Mouse (Mus musculus): ENCODE results near the gene Tcte1.

The Tcte1 gene

GRCm38 (mm10) chr17:45511757-45512156, 11.5 kb upstream of the Tcte1 start:
- no peak for DNase-seq (ENCODE audit: low read depth, low spot score)

- no peak for DNase-seq (ENCODE audit: low read depth, low spot score)
These were observed 8.0 kb upstream of the Tcte1 start for GRCm38 (mm10) chr17:45515204-45515726.

GRCm38 (mm10) chr17:45515806-45516205, 7.4 kb upstream of the Tcte1 start:
- DNase-seq (ENCODE audit: low read depth, low spot score), result no peak

GRCm38 (mm10) chr17:45516488-45516887, 6.7 kb upstream of the Tcte1 start:
- DNase-seq (ENCODE audit: low read depth, low spot score), result peak; percentile 61

- DNase-seq (ENCODE audit: low read depth, low spot score), result no peak
These were observed 6.1 kb upstream of the Tcte1 start for GRCm38 (mm10) chr17:45517135-45517534.

- no peak for DNase-seq (ENCODE audit: low read depth, low spot score)
These were observed 5.6 kb upstream of the Tcte1 start for GRCm38 (mm10) chr17:45517549-45518215.

- DNase-seq (ENCODE audit: low read depth, low spot score), result no peak
These were observed 4.3 kb upstream of the Tcte1 start for GRCm38 (mm10) chr17:45518766-45519475.

GRCm38 (mm10) chr17:45520136-45520535, 3.1 kb upstream of the Tcte1 start:
- no peak for DNase-seq (ENCODE audit: low read depth, low spot score)

GRCm38 (mm10) chr17:45524961-45525360, 1.7 kb downstream of the Tcte1 start:
- DNase-seq (ENCODE audit: low read depth, low spot score), result no peak

GRCm38 (mm10) chr17:45526571-45526970, 3.3 kb downstream of the Tcte1 start:
- no peak for DNase-seq (ENCODE audit: low read depth, low spot score)

- DNase-seq (ENCODE audit: low read depth, low spot score), result no peak
These were observed 7.1 kb downstream of the Tcte1 start for GRCm38 (mm10) chr17:45530346-45530782.

- no peak for DNase-seq (ENCODE audit: low read depth, low spot score)
These were observed 9.7 kb downstream of the Tcte1 start for GRCm38 (mm10) chr17:45532896-45533295.

GRCm38 (mm10) chr17:45536264-45536663, 13.0 kb downstream of the Tcte1 start:
- DNase-seq (ENCODE audit: low read depth, low spot score), result no peak

- DNase-seq (ENCODE audit: low read depth, low spot score), result no peak
These were observed 15.2 kb downstream of the Tcte1 start for GRCm38 (mm10) chr17:45538394-45538793.

GRCm38 (mm10) chr17:45539664-45540063, 16.4 kb downstream of the Tcte1 start:
- no peak for DNase-seq (ENCODE audit: low read depth, low spot score)

GRCm38 (mm10) chr17:45542129-45542528, 18.9 kb downstream of the Tcte1 start:
- no peak for DNase-seq (ENCODE audit: low read depth, low spot score)

- no peak for DNase-seq (ENCODE audit: low read depth, low spot score)
These were observed 19.5 kb downstream of the Tcte1 start for GRCm38 (mm10) chr17:45542705-45543104.

- DNase-seq (ENCODE audit: low read depth, low spot score), result no peak
These were observed 19.9 kb downstream of the Tcte1 start for GRCm38 (mm10) chr17:45543115-45543514.

- no peak for DNase-seq (ENCODE audit: low read depth, low spot score)
These were observed 21.0 kb downstream of the Tcte1 start for GRCm38 (mm10) chr17:45544001-45544872.

- DNase-seq (ENCODE audit: low read depth, low spot score), result no peak
These were observed 21.6 kb downstream of the Tcte1 start for GRCm38 (mm10) chr17:45544873-45545277.

GRCm38 (mm10) chr17:45545278-45545961, 22.2 kb downstream of the Tcte1 start:
- DNase-seq (ENCODE audit: low read depth, low spot score), result no peak

Data from WW6 (cell line).